Mouse (Mus musculus): ENCODE results near the gene 1700001C19Rik. TPM values are rescaled to one million over a fixed set of nuclear protein-coding genes. Genes with fewer than 3 reads are reported as not detected.
A peak's percentile ranks its signal among the peaks of the same experiment; 100 is the strongest.

Gene 1700001C19Rik
- total RNA-seq, 2 experiments from 2014 or later = not detected

DNA sequence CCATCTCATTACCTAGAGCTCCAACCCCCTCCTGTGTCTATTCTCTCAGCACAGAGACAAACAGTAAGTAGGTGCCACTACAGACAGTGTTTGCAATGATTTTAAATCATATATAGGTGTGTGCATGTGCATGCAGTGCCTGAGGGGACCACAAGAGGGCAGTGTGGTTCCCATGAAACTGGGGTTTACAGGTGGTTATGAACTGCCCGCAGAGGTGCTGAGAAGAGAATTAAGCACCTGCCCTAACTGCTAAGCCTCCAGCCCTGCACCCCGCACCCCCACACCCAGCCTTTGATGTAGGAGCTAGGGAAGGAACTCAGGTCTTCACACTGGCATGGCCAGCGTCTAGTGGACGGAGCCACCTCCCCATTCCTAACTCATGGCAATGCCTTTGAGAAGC is 50.5 kb downstream of the 1700001C19Rik start:
- peak; percentile 77 for ATAC-seq (replicated peaks; ENCODE audit: low FRiP score, poor library complexity, severe bottlenecking)

DNA sequence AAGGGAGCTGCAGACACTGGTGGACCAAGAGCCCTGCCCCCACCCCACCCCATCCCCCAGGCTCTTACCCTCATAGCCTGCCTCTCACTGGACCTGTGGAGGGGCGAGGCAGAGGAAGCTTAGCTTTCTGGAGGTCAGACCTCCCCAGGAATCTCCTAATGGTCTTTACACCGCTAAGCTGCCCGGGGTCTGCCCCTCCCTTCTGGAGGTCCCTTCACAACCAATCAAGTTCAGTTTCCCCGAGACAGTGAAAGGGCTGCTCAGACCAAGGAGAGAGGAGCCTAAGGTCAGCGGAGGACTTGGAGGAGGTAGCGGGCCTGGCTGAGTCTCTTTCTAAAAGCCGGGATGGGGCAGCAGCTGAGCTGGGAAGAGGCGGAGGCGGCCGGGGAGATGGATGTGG is 52.0 kb downstream of the 1700001C19Rik start, which contains the start of gene Guca1b:
Gene Guca1b (plus strand): TSS at position 249 of the 400 bp plus-strand sequence.
- ATAC-seq (replicated peaks; ENCODE audit: low FRiP score, poor library complexity, severe bottlenecking) = no peak

DNA sequence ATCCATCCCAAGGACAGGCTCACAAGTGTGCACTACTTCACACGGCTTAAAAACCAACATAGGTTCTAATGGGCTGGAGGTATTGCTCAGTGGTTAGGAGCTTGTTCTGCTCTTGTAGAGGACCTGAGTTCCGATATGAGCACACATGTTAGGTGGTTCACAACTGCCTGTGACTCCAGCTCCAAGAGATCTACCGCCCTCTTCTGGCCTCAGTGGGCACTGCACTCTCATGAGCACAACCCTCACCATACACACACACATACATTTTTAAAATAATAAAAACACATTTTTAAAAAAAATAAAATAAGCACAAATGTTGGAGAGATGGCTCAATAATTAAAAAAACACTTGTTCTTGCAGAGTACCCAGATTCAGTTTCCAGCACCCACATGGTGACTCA is 53.1 kb downstream of the 1700001C19Rik start:
- ATAC-seq (replicated peaks; ENCODE audit: low FRiP score, poor library complexity, severe bottlenecking) = no peak

DNA sequence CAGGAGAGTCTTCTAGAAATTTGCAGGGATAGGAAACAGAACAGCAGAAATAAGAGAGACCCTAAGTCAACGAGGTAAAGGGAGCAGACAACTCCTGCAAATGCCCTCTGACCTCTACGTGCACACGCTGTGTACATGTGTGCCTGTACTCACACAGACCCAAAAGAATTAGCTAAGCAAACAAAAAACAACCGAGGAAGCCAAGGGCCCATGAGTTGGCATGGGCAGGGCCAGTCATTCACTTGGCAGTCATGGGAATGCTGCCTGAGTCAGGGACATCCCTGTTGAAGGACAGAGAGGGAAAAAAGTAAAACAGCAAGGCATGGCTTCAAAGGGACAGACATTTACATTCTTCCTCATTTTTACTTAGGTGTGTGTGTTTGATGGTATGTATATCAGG is 53.9 kb downstream of the 1700001C19Rik start:
- ATAC-seq (replicated peaks; ENCODE audit: low FRiP score, poor library complexity, severe bottlenecking) = no peak

DNA sequence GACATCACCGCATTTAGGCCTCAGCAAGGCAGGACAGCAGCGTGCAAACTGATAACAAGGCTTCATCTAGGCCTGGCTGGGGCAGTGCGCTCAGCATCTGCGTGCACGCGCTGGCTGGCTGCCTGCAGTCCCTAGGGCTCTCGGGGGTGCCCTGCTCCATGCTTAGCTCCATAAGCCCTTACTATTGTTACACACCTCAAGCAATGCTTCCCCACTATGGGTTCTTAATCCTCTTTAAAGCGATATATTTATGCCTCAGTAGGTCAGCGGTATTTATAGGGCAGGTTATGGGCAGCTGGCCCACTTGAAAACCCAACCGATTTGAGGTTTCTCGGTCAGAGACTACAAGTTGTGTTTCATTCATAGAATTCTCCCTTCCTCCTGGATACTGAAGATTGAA is 55.3 kb downstream of the 1700001C19Rik start:
- no peak for ATAC-seq (replicated peaks; ENCODE audit: low FRiP score, poor library complexity, severe bottlenecking)

DNA sequence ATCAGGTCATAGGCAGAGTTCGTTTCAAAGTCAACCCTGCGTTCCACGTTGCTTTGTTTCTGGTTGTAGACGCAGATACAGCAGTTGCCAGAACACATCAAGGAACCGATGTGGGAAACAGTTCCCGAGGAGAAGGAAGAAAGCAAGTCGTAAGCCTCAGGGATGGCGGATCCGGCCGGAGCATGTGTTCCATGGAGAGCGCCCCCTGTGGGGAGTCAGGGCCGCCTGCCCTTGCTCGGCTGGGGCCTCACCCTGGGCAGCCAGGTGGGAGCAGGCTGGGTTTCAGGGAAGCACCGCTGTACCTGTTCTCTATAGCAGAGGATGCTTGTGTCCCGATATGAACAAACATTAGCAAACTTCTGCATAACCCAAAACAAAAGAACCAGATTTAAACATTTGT is 59.0 kb downstream of the 1700001C19Rik start:
- ATAC-seq (replicated peaks; ENCODE audit: low FRiP score, poor library complexity, severe bottlenecking) = no peak

DNA sequence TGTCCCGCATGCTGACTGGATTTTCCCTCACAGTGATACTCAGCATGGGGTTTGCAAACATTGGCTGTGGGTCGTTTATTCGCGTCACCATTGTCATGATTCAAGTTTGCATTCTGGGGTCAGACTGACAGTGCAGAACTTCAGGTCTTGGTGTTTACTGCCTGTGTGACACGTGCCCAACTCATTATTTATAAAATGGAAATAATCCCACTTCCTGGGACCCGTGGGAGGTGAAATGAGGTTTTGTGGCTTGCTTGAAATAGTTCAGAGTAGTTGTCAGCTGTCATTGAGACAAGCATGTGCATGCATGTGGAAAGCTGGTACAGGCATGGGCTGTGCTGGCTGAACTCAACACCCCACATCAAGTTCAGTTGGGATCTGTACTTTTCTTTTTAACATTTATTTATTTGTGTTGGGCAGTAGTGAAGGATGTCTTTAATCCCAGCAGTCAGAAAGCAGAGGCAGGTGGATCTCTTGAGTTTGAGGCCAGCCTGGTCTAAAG is 60.3 kb downstream of the 1700001C19Rik start:
- ATAC-seq (replicated peaks; ENCODE audit: low FRiP score, poor library complexity, severe bottlenecking) = no peak

DNA sequence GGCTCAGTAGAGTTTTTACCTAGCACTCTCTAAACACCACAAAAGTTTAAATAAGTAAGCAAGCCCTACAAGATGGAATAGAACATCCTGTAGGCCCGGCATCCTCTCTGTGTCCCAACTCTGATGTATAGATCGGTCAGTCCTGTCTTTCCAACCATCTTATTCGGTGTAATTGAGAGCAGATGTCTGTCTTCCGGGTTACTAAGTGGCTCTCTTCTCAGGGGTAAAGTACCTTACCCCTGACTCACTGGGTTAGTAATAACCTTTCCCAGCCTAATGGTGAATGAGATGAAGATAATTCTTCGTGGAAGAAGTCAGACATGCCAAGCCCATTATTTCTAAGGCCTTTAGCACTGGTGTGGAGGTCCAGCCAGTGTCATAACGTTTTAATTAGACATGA is 63.2 kb downstream of the 1700001C19Rik start:
- ATAC-seq (replicated peaks; ENCODE audit: low FRiP score, poor library complexity, severe bottlenecking) = no peak

DNA sequence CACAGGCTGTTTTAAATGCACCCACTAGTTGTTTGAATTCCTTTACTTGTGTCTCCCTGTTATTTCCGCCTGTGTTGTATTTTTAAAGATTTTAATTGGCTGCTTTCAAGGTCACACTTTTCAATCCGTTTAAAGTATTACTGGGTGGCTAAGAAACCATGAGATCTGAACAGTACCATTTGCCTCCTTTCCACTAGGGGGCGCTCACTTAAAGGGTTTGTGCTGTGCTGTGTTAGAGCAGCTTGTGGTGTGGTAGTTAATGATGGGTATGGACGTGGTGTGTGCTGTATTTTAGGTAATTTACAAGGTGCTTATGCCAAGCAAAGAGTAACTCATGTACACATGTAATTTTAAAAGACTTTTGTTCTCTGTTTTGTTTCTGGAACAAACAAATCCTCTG is 65.7 kb downstream of the 1700001C19Rik start:
- ATAC-seq (replicated peaks; ENCODE audit: low FRiP score, poor library complexity, severe bottlenecking) = peak; percentile 73

DNA sequence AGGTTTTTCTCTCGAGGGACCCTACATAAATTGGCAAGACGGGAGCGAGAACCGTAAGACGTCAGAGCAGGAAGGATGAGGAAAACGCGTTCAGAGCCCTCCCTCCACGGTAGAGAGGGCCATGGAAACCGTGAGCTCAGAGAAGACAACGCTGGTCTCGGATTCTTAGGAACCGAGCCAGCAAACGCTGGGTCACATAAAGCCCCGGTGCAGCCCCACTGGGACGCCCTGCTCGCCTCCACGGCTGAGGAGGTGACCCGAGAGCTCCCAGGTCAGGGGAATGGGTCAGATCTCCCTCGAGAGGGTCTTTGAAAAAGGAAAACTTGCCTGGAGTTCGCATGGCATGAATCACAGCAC is 68.1 kb downstream of the 1700001C19Rik start:
- peak; percentile 28; the same call in 1 of the 2 replicates for ATAC-seq (replicated peaks; ENCODE audit: low FRiP score, poor library complexity, severe bottlenecking)

DNA sequence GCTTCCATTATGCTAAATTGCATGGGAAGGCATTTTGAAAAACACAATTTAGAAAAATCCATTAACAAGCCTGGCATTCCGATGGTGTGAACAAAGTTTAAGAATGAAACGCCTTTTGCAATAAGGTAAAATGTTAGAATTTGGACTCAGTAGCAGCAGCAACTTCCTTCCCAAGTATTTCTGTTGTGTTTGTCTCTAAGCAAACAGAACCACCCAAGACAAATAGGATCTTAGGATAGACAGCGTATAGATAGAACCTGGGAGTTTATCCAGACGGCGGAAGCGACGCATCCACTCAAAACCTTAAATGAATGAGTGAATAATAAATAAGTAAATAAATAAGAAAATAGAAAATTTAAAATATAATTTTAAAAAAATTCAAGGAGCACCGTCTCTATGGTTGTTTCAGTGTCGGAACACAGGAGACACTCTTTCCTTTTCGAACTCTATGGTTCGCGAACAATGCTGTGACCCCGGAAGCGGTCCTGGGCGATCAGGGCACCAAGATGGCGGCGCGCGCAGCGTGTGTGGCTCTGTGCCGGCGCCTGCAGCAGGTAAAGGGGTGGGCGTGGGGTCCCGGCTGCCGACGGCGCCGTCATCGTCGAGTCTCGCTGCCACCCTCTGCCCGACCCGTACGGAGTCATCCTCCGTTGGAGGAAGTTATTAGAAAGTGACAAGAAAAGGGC is 68.6 kb downstream of the 1700001C19Rik start, which contains the start of gene Mrps10:
Gene Mrps10 (plus strand): TSS at position 487 of the 686 bp plus-strand sequence.
- ATAC-seq (replicated peaks; ENCODE audit: low FRiP score, poor library complexity, severe bottlenecking) = peak; percentile 83

Other genes starting within 250 kb of the 1700001C19Rik start
- 0.96 and 10.0 TPM in 2 replicates for gene Mrps10, start 68.5 kb downstream of the 1700001C19Rik start, total RNA-seq (2015; ENCODE audit: low replicate concordance)
- gene Mrps10, start 68.5 kb downstream of the 1700001C19Rik start, total RNA-seq (2017; ENCODE audit: low replicate concordance) = 2.2 and 10.7 TPM in 2 replicates
- not detected in 2 replicates for gene Guca1b, start 52.0 kb downstream of the 1700001C19Rik start, total RNA-seq (2015; ENCODE audit: low replicate concordance)
- 0.77 and 1.1 TPM in 2 replicates for gene Guca1b, start 52.0 kb downstream of the 1700001C19Rik start, total RNA-seq (2017; ENCODE audit: low replicate concordance)
- not detected in 2 replicates for gene Guca1a, start 36.8 kb downstream of the 1700001C19Rik start, total RNA-seq (2015; ENCODE audit: low replicate concordance)
- gene Guca1a, start 36.8 kb downstream of the 1700001C19Rik start, total RNA-seq (2017; ENCODE audit: low replicate concordance) = not detected in 2 replicates
- 0.63 TPM in 1 of 2 replicates, not detected in the other for gene AI661453, start 761 bp downstream of the 1700001C19Rik start, total RNA-seq (2015; ENCODE audit: low replicate concordance)
- 0.70 TPM in 1 of 2 replicates, not detected in the other for gene AI661453, start 761 bp downstream of the 1700001C19Rik start, total RNA-seq (2017; ENCODE audit: low replicate concordance)
- 34.5 and 36.5 TPM in 2 replicates for gene Taf8, start 64.9 kb upstream of the 1700001C19Rik start, total RNA-seq (2015; ENCODE audit: low replicate concordance)
- 47.1 and 67.9 TPM in 2 replicates for gene Taf8, start 64.9 kb upstream of the 1700001C19Rik start, total RNA-seq (2017; ENCODE audit: low replicate concordance)
- 85.3 and 115 TPM in 2 replicates for gene Ccnd3, start 67.7 kb upstream of the 1700001C19Rik start, total RNA-seq (2015; ENCODE audit: low replicate concordance)
- 64.3 and 65.9 TPM in 2 replicates for gene Ccnd3, start 67.7 kb upstream of the 1700001C19Rik start, total RNA-seq (2017; ENCODE audit: low replicate concordance)
- gene Bysl, start 174.1 kb upstream of the 1700001C19Rik start, total RNA-seq (2015; ENCODE audit: low replicate concordance) = 1.2 and 2.1 TPM in 2 replicates
- gene Bysl, start 174.1 kb upstream of the 1700001C19Rik start, total RNA-seq (2017; ENCODE audit: low replicate concordance) = 3.2 and 4.3 TPM in 2 replicates
- 10.4 and 19.9 TPM in 2 replicates for gene Med20, start 174.2 kb upstream of the 1700001C19Rik start, total RNA-seq (2015; ENCODE audit: low replicate concordance)
- 48.5 and 68.2 TPM in 2 replicates for gene Med20, start 174.2 kb upstream of the 1700001C19Rik start, total RNA-seq (2017; ENCODE audit: low replicate concordance)
- gene Gm20517, start 174.2 kb upstream of the 1700001C19Rik start, total RNA-seq (2015; ENCODE audit: low replicate concordance) = 2.5 and 4.8 TPM in 2 replicates
- gene Gm20517, start 174.2 kb upstream of the 1700001C19Rik start, total RNA-seq (2017; ENCODE audit: low replicate concordance) = 6.3 and 16.2 TPM in 2 replicates
- 7.3 and 36.5 TPM in 2 replicates for gene Usp49, start 193.3 kb upstream of the 1700001C19Rik start, total RNA-seq (2015; ENCODE audit: low replicate concordance)
- 14.8 and 27.6 TPM in 2 replicates for gene Usp49, start 193.3 kb upstream of the 1700001C19Rik start, total RNA-seq (2017; ENCODE audit: low replicate concordance)

Data from erythroblast, adult 5-6 weeks (primary cell).